Mouse (Mus musculus): ENCODE results near the gene Specc1.

GRCm38 (mm10) chr11:62044627-62045026 lies 88.1 kb downstream of the Specc1 start:
- no peak for TF ChIP-seq ZC3H11A (IDR thresholded peaks at IDR 0.05; ENCODE audit: borderline replicate concordance, low read depth, low read length)
- no peak for TF ChIP-seq HCFC1 (IDR thresholded peaks at IDR 0.05; ENCODE audit: borderline replicate concordance, insufficient read depth, low read length)
- TF ChIP-seq ZNF384 (IDR thresholded peaks at IDR 0.05; ENCODE audit: low read depth, low read length), result no peak
- no peak for TF ChIP-seq CHD2 (IDR thresholded peaks at IDR 0.05; ENCODE audit: low read depth, low read length)
- TF ChIP-seq MAFK (IDR thresholded peaks at IDR 0.05; ENCODE audit: insufficient read depth, low read depth, low read length), result no peak
